Mouse (Mus musculus): ENCODE data around the gene Vsig2. TPM values are rescaled to one million over a fixed set of nuclear protein-coding genes. Genes with fewer than 3 reads are reported as not detected.

The Vsig2 gene
- polyA plus RNA-seq (2016; fragmentation: Nextera tagmentation; extraction: Ambion mirVana) = 0.53 and 1.0 TPM in 2 replicates

DNA sequence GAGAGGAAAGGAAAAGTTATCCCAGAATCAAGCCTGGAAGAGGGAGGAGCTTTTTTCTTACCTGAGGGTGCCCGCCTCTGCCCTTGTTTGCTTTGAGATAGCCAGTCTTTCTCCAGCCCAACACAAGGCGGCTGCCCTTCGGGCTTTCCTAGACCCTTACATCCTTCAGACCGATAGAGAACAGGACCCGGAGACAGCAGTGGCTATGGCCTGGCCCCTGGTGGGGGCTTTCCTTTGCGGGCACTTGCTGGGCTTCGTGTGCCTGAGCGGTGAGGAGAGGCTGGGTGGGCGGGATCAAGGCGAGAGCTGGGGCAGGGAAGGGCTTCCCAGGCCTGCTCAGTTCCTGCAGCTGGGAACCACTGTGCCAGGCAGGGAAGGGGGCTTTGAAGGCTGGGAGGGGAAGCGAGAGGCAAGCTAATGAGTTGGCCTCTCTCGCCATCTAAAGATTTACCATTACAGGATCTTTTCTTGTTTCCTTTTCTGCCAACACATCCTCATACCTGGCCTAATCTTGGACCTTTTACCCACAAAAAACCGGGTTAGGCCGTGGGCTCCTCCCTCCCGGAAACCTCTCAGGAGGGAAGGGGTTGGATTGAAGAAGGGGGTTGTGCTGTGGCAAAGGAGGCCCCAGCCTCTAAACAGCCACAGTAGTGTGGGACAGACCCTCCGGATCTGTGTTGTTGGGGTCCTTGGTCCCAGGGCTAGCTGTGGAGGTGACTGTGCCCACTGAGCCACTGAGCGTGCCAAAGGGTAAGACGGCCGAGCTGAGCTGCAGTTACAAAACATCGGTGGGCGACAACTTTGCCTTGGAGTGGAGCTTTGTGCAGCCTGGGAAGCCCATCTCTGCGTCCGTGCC lies at the start of gene Vsig2:
Vsig2 (plus strand) TSS at position 86 of the 856 bp plus-strand sequence.
- peaks cover 5% of the 10 kb centered on the region; the same call in 1 of the 2 replicates for H3K4me1 ChIP-seq
- no peak within 1 kb of the TSS for H3K4me2 ChIP-seq (replicated peaks)
- no peaks in the 10 kb centered on the region for H3K9me3 ChIP-seq (replicated peaks)
- ATAC-seq (ENCODE audit: low FRiP score) = 0 out of 2 replicates have a peak, but pooled peaks have one; percentile 17
- 44% methylated on average over 23 of the region's 23 CpGs for WGBS
- no peaks in the 10 kb centered on the region for H3K36me3 ChIP-seq
- H3K27me3 ChIP-seq = peaks cover 38% of the 10 kb centered on the region
- no peak within 1 kb of the TSS for H3K4me3 ChIP-seq
- no peak within 1 kb of the TSS for H3K27ac ChIP-seq
- H3K9ac ChIP-seq = no peak within 1 kb of the TSS

DNA sequence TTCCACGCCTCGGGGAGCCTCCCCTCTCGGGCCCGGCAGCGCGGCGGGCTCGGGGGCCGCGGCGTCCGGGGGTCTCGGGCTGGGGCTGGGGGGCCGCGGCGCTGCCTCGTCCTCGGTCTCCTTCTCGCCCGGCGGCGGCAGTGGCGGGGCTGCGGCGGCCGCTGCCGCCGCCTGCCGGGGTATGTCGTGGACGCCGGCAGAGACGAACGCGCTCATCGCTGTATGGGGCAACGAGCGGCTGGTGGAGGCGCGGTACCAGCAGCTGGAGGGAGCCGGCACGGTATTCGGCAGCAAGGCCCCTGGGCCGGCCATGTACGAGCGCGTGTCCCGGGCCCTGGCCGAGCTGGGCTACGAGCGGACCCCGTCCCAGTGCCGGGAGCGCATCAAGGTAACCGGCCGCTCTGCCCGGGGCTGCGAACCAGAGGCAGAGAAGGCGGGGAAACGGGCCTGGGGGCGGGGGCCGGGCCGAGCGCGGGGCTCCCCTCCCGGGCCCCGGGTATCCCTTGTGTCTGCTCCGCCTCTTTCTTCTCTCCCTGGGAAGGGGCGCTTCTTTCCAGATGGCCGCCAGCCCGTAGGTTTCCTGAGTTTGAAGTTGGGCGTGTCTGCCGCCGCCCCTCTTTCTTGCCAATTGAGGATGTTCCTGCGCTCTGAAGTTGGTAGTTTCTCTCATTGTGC lies 49.5 kb upstream of the Vsig2 start:
- under 1% methylated on average over 60 of the region's 75 CpGs for WGBS
- no peaks in the 10 kb centered on the region for H3K36me3 ChIP-seq
- H3K9me3 ChIP-seq (replicated peaks) = no peaks in the 10 kb centered on the region
- ATAC-seq (ENCODE audit: low FRiP score) = peak; percentile 88
- H3K9ac ChIP-seq = peak overlapping the region; percentile 96
- peaks cover 22% of the 10 kb centered on the region for H3K4me1 ChIP-seq
- peak overlapping the region; percentile 78 for H3K4me2 ChIP-seq (replicated peaks)
- H3K27me3 ChIP-seq = no peaks in the 10 kb centered on the region
- peak overlapping the region; percentile 99 for H3K27ac ChIP-seq
- H3K4me3 ChIP-seq = peak overlapping the region; percentile 99

DNA sequence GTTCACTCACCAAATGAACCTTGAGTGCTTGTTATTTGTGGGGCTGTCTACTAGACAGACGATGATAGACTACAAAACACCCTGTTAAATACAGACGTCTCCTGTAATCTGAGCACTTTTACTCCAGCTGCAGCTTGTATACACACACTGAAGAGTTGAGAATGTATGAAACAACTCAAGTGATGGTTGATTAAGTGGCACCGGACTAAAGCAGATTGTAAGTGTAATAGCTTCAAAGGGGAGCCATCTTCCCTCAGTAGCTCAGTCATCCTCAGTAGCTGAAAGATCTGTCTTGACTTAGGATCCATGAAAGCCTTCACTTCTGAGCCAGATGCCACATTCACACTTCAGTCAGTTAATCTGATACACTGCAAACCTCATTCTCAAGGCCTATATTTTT lies 43.3 kb upstream of the Vsig2 start:
- no peak for ATAC-seq (ENCODE audit: low FRiP score)
- no peak overlapping the region for H3K9ac ChIP-seq
- no peak overlapping the region for H3K4me2 ChIP-seq (replicated peaks)
- peaks cover 8% of the 10 kb centered on the region for H3K4me1 ChIP-seq
- no peaks in the 10 kb centered on the region for H3K36me3 ChIP-seq
- H3K4me3 ChIP-seq = no peak overlapping the region
- WGBS = 78% methylated on average over 3 of the region's 3 CpGs
- H3K9me3 ChIP-seq (replicated peaks) = no peaks in the 10 kb centered on the region
- no peaks in the 10 kb centered on the region for H3K27me3 ChIP-seq
- H3K27ac ChIP-seq = no peak overlapping the region

DNA sequence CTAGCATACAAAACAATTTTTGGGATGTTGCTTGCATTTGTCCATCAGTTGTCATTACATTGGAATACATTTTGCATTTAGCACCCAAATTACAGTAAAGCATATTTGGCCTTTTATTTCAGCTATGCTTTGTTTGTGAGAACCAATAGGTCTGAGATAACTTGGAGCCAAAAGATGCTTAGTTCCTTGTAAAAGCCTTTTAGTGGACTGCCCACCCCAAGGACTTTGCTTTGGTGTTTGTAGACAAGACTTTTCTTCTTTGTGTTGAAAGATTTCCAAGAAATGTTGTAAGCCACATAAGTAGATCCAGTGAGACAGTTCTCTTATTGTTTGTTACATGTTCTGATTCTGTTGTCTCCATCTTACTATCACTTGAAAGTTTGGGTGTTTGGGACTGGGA lies 42.7 kb upstream of the Vsig2 start:
- H3K9me3 ChIP-seq (replicated peaks) = no peaks in the 10 kb centered on the region
- no peak overlapping the region for H3K27ac ChIP-seq
- H3K36me3 ChIP-seq = no peaks in the 10 kb centered on the region
- no peaks in the 10 kb centered on the region for H3K27me3 ChIP-seq
- H3K4me2 ChIP-seq (replicated peaks) = no peak overlapping the region
- no peak overlapping the region for H3K4me3 ChIP-seq
- no peak overlapping the region for H3K9ac ChIP-seq
- no peak for ATAC-seq (ENCODE audit: low FRiP score)
- H3K4me1 ChIP-seq = peaks cover 6% of the 10 kb centered on the region; the same call in 1 of the 2 replicates

DNA sequence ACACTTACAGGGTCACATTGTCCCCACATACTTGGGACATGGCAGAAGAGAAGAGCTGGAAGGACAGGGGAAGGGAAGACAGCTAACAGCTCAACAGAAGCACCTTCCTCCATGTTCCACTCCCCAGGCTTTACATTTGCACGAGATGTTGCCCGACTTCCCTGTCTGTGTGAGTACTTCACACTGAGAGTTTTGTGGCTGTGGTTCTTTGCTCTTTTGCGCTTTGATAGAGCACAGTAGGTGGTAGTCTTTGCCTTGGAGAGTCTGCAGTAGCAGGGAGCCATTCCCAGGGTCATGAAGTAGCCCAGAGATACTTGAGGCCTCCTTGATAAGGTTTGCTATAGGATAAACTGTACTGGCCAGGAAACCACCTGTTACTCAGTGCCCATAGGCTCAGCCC lies 38.9 kb upstream of the Vsig2 start:
- no peaks in the 10 kb centered on the region; the same call in 1 of the 2 replicates for H3K9me3 ChIP-seq (replicated peaks)
- ATAC-seq (ENCODE audit: low FRiP score) = no peak
- H3K36me3 ChIP-seq = no peaks in the 10 kb centered on the region
- H3K4me3 ChIP-seq = no peak overlapping the region
- no peak overlapping the region for H3K4me2 ChIP-seq (replicated peaks)
- WGBS = 70% methylated on average over 3 of the region's 3 CpGs
- no peaks in the 10 kb centered on the region for H3K27me3 ChIP-seq
- H3K9ac ChIP-seq = no peak overlapping the region
- no peak overlapping the region for H3K27ac ChIP-seq
- H3K4me1 ChIP-seq = no peaks in the 10 kb centered on the region

DNA sequence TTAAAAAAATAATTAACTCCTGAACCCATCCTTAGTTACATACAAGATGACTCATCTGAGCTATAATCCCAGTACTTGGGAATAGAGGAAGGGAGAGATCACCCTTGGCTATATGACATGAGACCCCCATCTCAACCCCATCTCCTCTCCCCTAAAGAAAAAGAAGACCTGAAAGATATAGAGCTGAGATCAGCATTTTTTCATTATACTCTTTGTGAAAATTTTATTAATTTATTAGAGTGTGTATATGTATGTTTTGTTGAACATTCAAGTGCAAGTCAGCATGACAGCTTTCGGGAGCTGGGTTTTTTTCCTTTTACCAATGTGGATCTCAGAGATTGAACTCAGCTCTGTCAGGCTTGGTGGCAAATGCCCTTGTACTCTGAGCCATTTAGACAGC lies 37.9 kb upstream of the Vsig2 start:
- no peaks in the 10 kb centered on the region for H3K4me1 ChIP-seq
- no peak for ATAC-seq (ENCODE audit: low FRiP score)
- no peak overlapping the region for H3K4me2 ChIP-seq (replicated peaks)
- no peaks in the 10 kb centered on the region for H3K27me3 ChIP-seq
- no peaks in the 10 kb centered on the region for H3K36me3 ChIP-seq
- no peak overlapping the region for H3K4me3 ChIP-seq
- no peak overlapping the region for H3K27ac ChIP-seq
- WGBS = 94% methylated on average over 1 of the region's 1 CpGs
- no peak overlapping the region for H3K9ac ChIP-seq
- H3K9me3 ChIP-seq (replicated peaks) = no peaks in the 10 kb centered on the region; the same call in 1 of the 2 replicates

DNA sequence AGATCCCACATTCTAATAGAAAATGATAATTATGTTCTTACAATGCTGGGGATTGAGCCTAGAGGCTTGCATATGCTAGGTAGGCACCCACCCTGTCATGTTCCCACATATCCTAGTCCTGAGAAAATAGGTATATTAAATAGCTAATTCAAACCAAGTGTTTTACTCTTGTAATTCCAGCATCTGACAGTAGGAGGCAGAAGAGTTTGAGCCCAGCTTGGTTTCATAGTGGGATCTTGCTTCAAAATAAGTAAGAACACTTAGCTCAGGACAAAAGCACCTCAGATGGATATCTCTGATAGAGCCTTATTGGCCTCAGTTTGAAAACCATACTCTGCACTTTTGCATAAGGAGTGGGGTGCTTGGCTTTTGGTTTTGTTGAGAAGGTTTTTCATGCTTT lies 34.7 kb upstream of the Vsig2 start:
- Histone ChIP-seq H3K36me3 (no peaks in the 10 kb centered on the region), H3K4me3 (no peak overlapping the region), H3K27me3 (no peaks in the 10 kb centered on the region), H3K27ac (no peak overlapping the region), H3K4me1 (no peaks in the 10 kb centered on the region), H3K9me3 (replicated peaks) (no peaks in the 10 kb centered on the region; the same call in 1 of the 2 replicates), H3K4me2 (replicated peaks) (no peak overlapping the region), H3K9ac (no peak overlapping the region)
- ATAC-seq (ENCODE audit: low FRiP score) = no peak

DNA sequence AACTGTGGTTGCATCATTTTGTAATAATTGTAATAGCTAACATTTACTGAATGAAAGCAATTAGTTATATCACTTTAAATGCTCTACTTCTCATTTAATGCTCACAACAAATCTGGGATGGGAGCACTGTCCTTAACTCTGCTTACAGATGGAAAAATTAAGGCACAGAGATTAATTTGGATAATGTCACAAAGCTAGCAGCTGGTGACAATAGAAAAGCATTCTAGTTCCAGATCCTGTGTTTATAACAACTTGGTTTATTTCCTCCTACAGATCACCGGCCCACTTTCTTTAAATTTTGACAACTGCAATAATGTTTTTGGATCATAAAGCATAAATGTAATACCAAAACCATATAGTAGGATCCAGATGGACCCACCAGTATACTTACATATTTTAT lies 33.0 kb upstream of the Vsig2 start:
- H3K27ac ChIP-seq = no peak overlapping the region
- H3K4me3 ChIP-seq = no peak overlapping the region
- H3K9me3 ChIP-seq (replicated peaks) = no peaks in the 10 kb centered on the region; the same call in 1 of the 2 replicates
- no peaks in the 10 kb centered on the region for H3K4me1 ChIP-seq
- H3K4me2 ChIP-seq (replicated peaks) = no peak overlapping the region
- H3K27me3 ChIP-seq = no peaks in the 10 kb centered on the region
- H3K9ac ChIP-seq = no peak overlapping the region
- 90% methylated on average over 1 of the region's 1 CpGs for WGBS
- no peaks in the 10 kb centered on the region for H3K36me3 ChIP-seq
- ATAC-seq (ENCODE audit: low FRiP score) = no peak

DNA sequence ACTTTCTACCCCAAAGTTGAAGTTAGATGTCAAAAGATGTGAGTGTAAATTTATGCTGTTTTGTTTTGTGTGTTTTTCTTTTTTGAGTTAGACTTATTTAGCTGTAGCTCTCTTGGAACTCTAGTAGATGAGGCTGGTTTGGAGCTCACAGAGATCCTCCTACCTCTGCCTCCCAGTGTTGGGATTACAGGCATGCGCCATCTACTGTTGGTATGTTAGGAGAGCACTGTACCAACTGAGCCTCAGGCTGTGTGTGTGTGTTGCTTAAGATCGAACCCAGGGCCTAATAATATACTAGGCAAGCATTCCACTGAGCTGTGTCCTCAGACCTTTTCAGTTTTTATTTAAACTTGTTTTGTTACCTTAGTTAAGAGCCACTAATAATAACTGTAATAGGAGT lies 27.0 kb upstream of the Vsig2 start:
- H3K36me3 ChIP-seq = 0 out of 2 replicates have a peak, but pooled peaks cover 1% of the 10 kb centered on the region
- WGBS = 95% methylated on average over 2 of the region's 2 CpGs
- H3K9ac ChIP-seq = no peak overlapping the region
- no peaks in the 10 kb centered on the region for H3K27me3 ChIP-seq
- no peak for ATAC-seq (ENCODE audit: low FRiP score)
- no peak overlapping the region for H3K4me2 ChIP-seq (replicated peaks)
- no peak overlapping the region for H3K4me3 ChIP-seq
- H3K4me1 ChIP-seq = no peaks in the 10 kb centered on the region; the same call in 1 of the 2 replicates
- H3K9me3 ChIP-seq (replicated peaks) = no peaks in the 10 kb centered on the region
- no peak overlapping the region for H3K27ac ChIP-seq

DNA sequence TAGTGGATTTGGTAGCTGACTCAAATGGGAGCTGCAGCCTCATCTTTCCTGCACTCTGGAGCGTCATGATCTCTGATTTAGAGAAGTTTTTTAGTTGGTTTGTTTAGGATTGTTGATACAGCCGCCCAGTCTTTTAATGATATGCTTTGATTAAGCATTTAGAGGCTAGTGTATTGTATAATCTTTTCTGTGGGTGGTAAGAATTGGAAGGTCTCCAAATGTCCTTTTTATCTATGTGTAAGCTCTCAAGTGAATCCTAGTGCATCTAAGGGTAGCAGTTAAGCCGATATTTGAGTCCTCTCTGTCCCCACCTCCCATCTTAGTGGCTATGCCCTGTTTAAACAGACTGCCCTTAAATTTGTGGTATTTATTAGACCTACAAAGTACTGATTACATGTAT lies 24.6 kb upstream of the Vsig2 start:
- ATAC-seq (ENCODE audit: low FRiP score) = no peak
- no peaks in the 10 kb centered on the region for H3K9me3 ChIP-seq (replicated peaks)
- no peaks in the 10 kb centered on the region; the same call in 1 of the 2 replicates for H3K4me1 ChIP-seq
- H3K36me3 ChIP-seq = peaks cover 8% of the 10 kb centered on the region; the same call in 1 of the 2 replicates
- H3K4me2 ChIP-seq (replicated peaks) = no peak overlapping the region
- no peak overlapping the region for H3K4me3 ChIP-seq
- H3K27me3 ChIP-seq = no peaks in the 10 kb centered on the region
- H3K9ac ChIP-seq = no peak overlapping the region
- 83% methylated on average over 3 of the region's 3 CpGs for WGBS
- H3K27ac ChIP-seq = no peak overlapping the region

DNA sequence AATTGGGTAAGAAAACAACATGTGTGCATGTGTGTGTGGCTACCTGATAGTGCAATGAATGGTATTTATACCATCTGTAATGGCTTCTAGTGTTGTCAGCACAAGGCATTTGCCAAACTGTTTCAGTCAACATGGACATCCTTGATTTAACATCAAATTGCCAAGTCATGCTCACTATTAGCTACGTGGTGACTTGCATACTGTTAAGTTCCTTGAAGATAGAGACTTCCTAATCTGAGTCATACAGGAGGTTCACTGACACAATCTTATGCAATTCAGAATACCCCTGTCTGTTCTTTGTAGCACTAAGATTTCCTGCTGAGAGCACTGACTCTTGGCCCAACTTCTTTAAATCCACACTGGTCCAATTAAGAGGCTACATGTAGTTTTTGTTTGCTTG lies 21.6 kb upstream of the Vsig2 start:
- no peak overlapping the region for H3K9ac ChIP-seq
- no peak for ATAC-seq (ENCODE audit: low FRiP score)
- H3K36me3 ChIP-seq = peaks cover 26% of the 10 kb centered on the region
- H3K4me3 ChIP-seq = no peak overlapping the region
- H3K27ac ChIP-seq = no peak overlapping the region
- no peaks in the 10 kb centered on the region; the same call in 1 of the 2 replicates for H3K4me1 ChIP-seq
- no peaks in the 10 kb centered on the region for H3K27me3 ChIP-seq
- H3K9me3 ChIP-seq (replicated peaks) = no peaks in the 10 kb centered on the region
- no peak overlapping the region for H3K4me2 ChIP-seq (replicated peaks)
- WGBS = 89% methylated on average over 1 of the region's 1 CpGs

DNA sequence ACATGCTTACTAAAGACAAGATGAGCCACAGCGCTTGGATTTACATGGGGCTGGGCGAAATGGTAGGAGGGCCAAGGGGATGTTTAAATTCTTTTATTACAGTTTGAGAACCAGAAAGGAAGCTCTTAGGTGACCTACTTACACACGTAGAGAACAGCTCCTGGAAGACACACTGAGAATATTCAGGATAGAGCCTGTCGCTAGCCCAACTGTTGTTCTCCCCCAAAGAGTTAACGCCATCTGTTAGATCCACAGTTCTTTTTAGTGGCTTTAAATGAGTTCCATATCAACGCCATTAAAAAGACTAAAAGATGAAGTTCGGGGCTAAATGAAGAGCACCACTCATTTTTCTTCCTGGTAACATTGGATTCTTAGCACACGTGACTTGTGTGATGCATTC lies 20.1 kb upstream of the Vsig2 start:
- no peak for ATAC-seq (ENCODE audit: low FRiP score)
- no peaks in the 10 kb centered on the region for H3K27me3 ChIP-seq
- 93% methylated on average over 8 of the region's 8 CpGs for WGBS
- no peaks in the 10 kb centered on the region; the same call in 1 of the 2 replicates for H3K4me1 ChIP-seq
- H3K27ac ChIP-seq = no peak overlapping the region
- peaks cover 37% of the 10 kb centered on the region for H3K36me3 ChIP-seq
- no peak overlapping the region for H3K4me2 ChIP-seq (replicated peaks)
- H3K9me3 ChIP-seq (replicated peaks) = no peaks in the 10 kb centered on the region
- H3K4me3 ChIP-seq = no peak overlapping the region
- H3K9ac ChIP-seq = no peak overlapping the region
